8 mouse cellular contexts compared by ENCODE assay signal in the genomic region with DNA sequence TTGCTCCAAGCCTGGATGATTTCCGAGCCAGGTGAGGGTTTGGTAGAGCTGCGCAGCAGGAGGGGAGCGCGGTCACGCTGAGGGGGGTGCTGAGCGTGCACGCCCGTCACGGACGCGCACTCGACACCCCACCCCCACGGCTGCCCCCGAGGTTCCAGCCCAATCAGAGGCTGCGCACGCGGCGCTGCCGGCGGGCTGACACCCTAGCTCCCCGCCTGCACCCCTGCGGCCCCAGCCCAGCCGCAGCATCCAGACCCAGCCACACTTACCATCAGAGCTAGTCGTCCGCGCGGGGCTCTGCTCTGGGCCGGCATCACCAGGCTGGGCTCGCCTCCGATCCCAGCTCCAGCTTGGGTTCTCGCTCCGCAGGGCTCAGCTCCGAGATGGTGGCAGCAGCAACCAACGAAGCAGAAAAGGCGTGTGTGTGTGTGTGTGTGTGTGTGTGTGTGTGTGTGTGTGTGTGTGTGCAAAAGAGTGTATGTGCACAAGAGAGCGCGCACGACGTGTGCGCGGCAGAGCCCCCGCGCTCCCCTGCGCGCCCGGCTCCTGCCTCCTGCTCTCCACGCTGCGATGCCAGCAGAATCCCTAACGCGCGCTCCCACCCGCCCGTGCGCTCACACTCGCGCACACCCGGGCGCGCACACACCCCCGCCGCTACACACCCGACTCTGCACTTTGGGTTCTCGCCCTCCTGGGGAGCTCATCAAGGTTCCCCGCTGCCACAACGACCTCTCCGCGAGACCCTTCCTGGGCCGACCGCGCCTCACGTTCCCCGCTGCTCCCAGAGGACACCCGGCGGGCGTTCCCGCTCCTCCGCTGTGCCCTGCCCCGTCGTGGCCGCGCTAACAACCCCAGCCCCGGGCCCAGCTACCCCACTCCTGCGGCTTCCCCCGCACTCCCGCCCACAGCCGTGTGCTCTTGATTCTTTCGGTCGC. TPM values are rescaled to one million over a fixed set of nuclear protein-coding genes. Genes with fewer than 3 reads are reported as not detected.
DNase-seq lines count a peak whose midpoint lies in the region; ATAC-seq and TF ChIP-seq lines count a peak whose summit lies in the region.

A gene (minus strand): TSS at position 748 of the 935 bp plus-strand sequence.

- WGBS in embryonic facial prominence, embryonic 12.5 days: under 1% methylated on average over 79 of the region's 88 CpGs
- under 1% methylated on average over 83 of the region's 88 CpGs for WGBS in hindbrain, postnatal 0 days
- WGBS in liver, embryonic 13.5 days (ENCODE audit: insufficient replicate concordance): 2% methylated on average over 59 of the region's 88 CpGs
- WGBS in small intestine, adult 2 months: 2% methylated on average over 86 of the region's 88 CpGs

- ATAC-seq in embryonic facial prominence, embryonic 12.5 days (ENCODE audit: insufficient number of reproducible peaks, insufficient read depth, low FRiP score, low TSS enrichment): peak; percentile 72; the same call in 1 of the 2 replicates
- peak; percentile 77 for ATAC-seq in hindbrain, postnatal 0 days
- ATAC-seq in liver, embryonic 13.5 days (ENCODE audit: low read depth): no peak

- peak within 1 kb of the TSS; percentile 96 for H3K4me2 ChIP-seq in embryonic facial prominence, embryonic 12.5 days (replicated peaks)
- H3K4me2 ChIP-seq in hindbrain, postnatal 0 days (ENCODE audit: low read depth, low read length): peak within 1 kb of the TSS; percentile 82
- H3K4me2 ChIP-seq in liver, embryonic 13.5 days: peak within 1 kb of the TSS; percentile 52

- H3K9me3 ChIP-seq in embryonic facial prominence, embryonic 12.5 days: no peaks in the 10 kb centered on the region
- H3K9me3 ChIP-seq in hindbrain, postnatal 0 days (ENCODE audit: low read length): no peaks in the 10 kb centered on the region
- H3K9me3 ChIP-seq in liver, embryonic 13.5 days (replicated peaks): no peaks in the 10 kb centered on the region

- peaks cover 11% of the 10 kb centered on the region; the same call in 1 of the 2 replicates for H3K4me1 ChIP-seq in embryonic facial prominence, embryonic 12.5 days
- peaks cover 19% of the 10 kb centered on the region; the same call in 1 of the 2 replicates for H3K4me1 ChIP-seq in hindbrain, postnatal 0 days (ENCODE audit: insufficient read depth, low read length)
- 0 out of 2 replicates have a peak, but pooled peaks cover 3% of the 10 kb centered on the region for H3K4me1 ChIP-seq in liver, embryonic 13.5 days (replicated peaks)
- H3K4me1 ChIP-seq in small intestine, adult 2 months (ENCODE audit: control insufficient read depth, insufficient read depth, insufficient read length, low read length): 0 out of 2 replicates have a peak, but pooled peaks cover 3% of the 10 kb centered on the region

- peak; percentile 28 for DNase-seq in adrenal gland, postnatal 14 days
- no peak for DNase-seq in adrenal gland, postnatal 4 days (ENCODE audit: low spot score in 2 of 2)
- DNase-seq in ES-CJ7 (ENCODE audit: low read depth, low spot score): peak; percentile 58
- peak; percentile 82 for DNase-seq in hindbrain, postnatal 0 days (ENCODE audit: low spot score)
- no peak for DNase-seq in liver, embryonic 13.5 days
- DNase-seq in thymus, adult 18-20 months: no peak

- H3K9ac ChIP-seq in embryonic facial prominence, embryonic 12.5 days: peak within 1 kb of the TSS; percentile 36; the same call in 1 of the 2 replicates
- H3K9ac ChIP-seq in hindbrain, postnatal 0 days (replicated peaks; ENCODE audit: low read length): peak within 1 kb of the TSS; percentile 70
- no peak within 1 kb of the TSS for H3K9ac ChIP-seq in liver, embryonic 13.5 days

- no peak within 1 kb of the TSS for H3K27ac ChIP-seq in embryonic facial prominence, embryonic 12.5 days
- peak within 1 kb of the TSS; percentile 88 for H3K27ac ChIP-seq in hindbrain, postnatal 0 days
- no peak within 1 kb of the TSS for H3K27ac ChIP-seq in liver, embryonic 13.5 days
- no peak within 1 kb of the TSS for H3K27ac ChIP-seq in small intestine, adult 2 months (ENCODE audit: insufficient read depth, low read depth, low read length)

- H3K36me3 ChIP-seq in embryonic facial prominence, embryonic 12.5 days: no peaks in the 10 kb centered on the region
- H3K36me3 ChIP-seq in hindbrain, postnatal 0 days (ENCODE audit: insufficient read depth, low read length): no peaks in the 10 kb centered on the region
- no peaks in the 10 kb centered on the region for H3K36me3 ChIP-seq in liver, embryonic 13.5 days
- H3K36me3 ChIP-seq in small intestine, adult 2 months (ENCODE audit: control insufficient read depth, insufficient read depth, low read length): no peaks in the 10 kb centered on the region

- TF ChIP-seq CTCF in hindbrain, postnatal 0 days (IDR thresholded peaks at IDR 0.05; ENCODE audit: low read depth): no peak
- TF ChIP-seq CTCF in small intestine, adult 2 months (IDR thresholded peaks at IDR 0.05; ENCODE audit: extremely low read depth, insufficient read length, insufficient replicate concordance, low read depth, low read length): no peak

- H3K4me3 ChIP-seq in embryonic facial prominence, embryonic 12.5 days: peak within 1 kb of the TSS; percentile 52
- peak within 1 kb of the TSS; percentile 58 for H3K4me3 ChIP-seq in hindbrain, postnatal 0 days (ENCODE audit: low read length)
- H3K4me3 ChIP-seq in liver, embryonic 13.5 days (replicated peaks): peak within 1 kb of the TSS; percentile 25
- peak within 1 kb of the TSS; percentile 18; the same call in 1 of the 2 replicates for H3K4me3 ChIP-seq in small intestine, adult 2 months (ENCODE audit: low read depth, low read length)

- peaks cover 82% of the 10 kb centered on the region for H3K27me3 ChIP-seq in embryonic facial prominence, embryonic 12.5 days
- H3K27me3 ChIP-seq in hindbrain, postnatal 0 days (ENCODE audit: insufficient read depth, low read length): peaks cover 28% of the 10 kb centered on the region
- H3K27me3 ChIP-seq in liver, embryonic 13.5 days: peaks cover 74% of the 10 kb centered on the region
- peaks cover 25% of the 10 kb centered on the region for H3K27me3 ChIP-seq in small intestine, adult 2 months (ENCODE audit: control insufficient read depth, insufficient read depth, low read length)

- TF ChIP-seq POLR2A in small intestine, adult 2 months (IDR thresholded peaks at IDR 0.05; ENCODE audit: low read depth, low read length): no peak

RNA-seq across cellular contexts. Expression of the gene that starts here (rescaled TPM):
- 1.4 and 3.0 TPM in 2 replicates for total RNA-seq in adrenal gland, postnatal 14 days (2021)
- total RNA-seq in adrenal gland, postnatal 4 days (2021): 1 to 10 TPM; 6.1 to 8.5 TPM
- polyA plus RNA-seq in embryonic facial prominence, embryonic 12.5 days (2016; fragmentation: Nextera tagmentation; extraction: Ambion mirVana): 6.8 TPM in 2 replicates
- total RNA-seq in hindbrain, postnatal 0 days (2014; rRNA removed): 181 and 192 TPM in 2 replicates
- polyA plus RNA-seq in hindbrain, postnatal 0 days (2015; fragmentation: Nextera tagmentation; extraction: Ambion mirVana): 81.0 and 88.6 TPM in 2 replicates
- polyA plus RNA-seq in liver, embryonic 13.5 days (2015; fragmentation: Nextera tagmentation; extraction: Ambion mirVana): 0.30 and 0.36 TPM in 2 replicates
- 0.38 and 0.39 TPM in 2 replicates for polyA plus RNA-seq in small intestine, adult 2 months (2012; rRNA removed)

Comparison
In these comparisons a context has a peak if more than half of its experiments do, and no peak if none do; other contexts are left out.
1. RNA of the gene that starts here (total RNA-seq): 181 to 192 TPM in hindbrain, postnatal 0 days; 6.1 to 8.5 TPM in adrenal gland, postnatal 4 days and 1.4 to 3.0 TPM in adrenal gland, postnatal 14 days; every median in the first group is over 10 times any median in the second.
2. RNA of the gene that starts here (polyA plus RNA-seq): 81.0 to 88.6 TPM in hindbrain, postnatal 0 days; 6.8 TPM in embryonic facial prominence, embryonic 12.5 days, 0.38 to 0.39 TPM in small intestine, adult 2 months and 0.30 to 0.36 TPM in liver, embryonic 13.5 days; every median in the first group is over 10 times any median in the second.
3. DNase-seq: peak in adrenal gland, postnatal 14 days (single experiment), ES-CJ7 (single experiment) and hindbrain, postnatal 0 days (single experiment); none in adrenal gland, postnatal 4 days (0 of 2), liver, embryonic 13.5 days (single experiment) and thymus, adult 18-20 months (0 of 2).
4. Peak in every context shown above with its lines, with median percentiles within 50 percentile points of each other: H3K4me2 ChIP-seq and H3K4me3 ChIP-seq.